Mouse (Mus musculus) lung, postnatal 0 days (tissue): ENCODE measurements around the gene Gm10722. TPM values are rescaled to one million over a fixed set of nuclear protein-coding genes. Genes with fewer than 3 reads are reported as not detected.
"Not testable (repeated sequence)": the region's sequence is repeated elsewhere in the genome, so short reads cannot be mapped to it uniquely, and the experiment has no call there.

ENCODE experiments used
- ATAC-seq: fragments of 200-750 bp; cut with Nextera tagmentation; 2 replicates; pipeline ENCODE4 v1.8.0; 2017; ENCODE audit warnings: moderate library complexity
- DNase-seq: peaks from one replicate; pipeline ENCODE4 v3.0.0-alpha.2; 2016; ENCODE audit warnings: low spot score
- H3K27ac ChIP-seq: fragments of 300-500 bp; sonication (generic); 2 replicates; pipeline ENCODE4 v1.5.1; 2014; ENCODE audit warnings: antibody characterized with exemption, mild to moderate bottlenecking, low read length, mixed read lengths
- H3K27me3 ChIP-seq: fragments of 300-500 bp; sonication (generic); replicated peaks from 2 replicates; pipeline ENCODE4 v1.6.1; 2014; ENCODE audit warnings: low read length, mixed read lengths; ENCODE audit not compliant: insufficient read depth
- H3K36me3 ChIP-seq: fragments of 300-500 bp; sonication (generic); 2 replicates; pipeline ENCODE4 v1.6.1; 2014; ENCODE audit warnings: low read length, mixed read lengths; ENCODE audit not compliant: insufficient read depth
- H3K4me1 ChIP-seq: fragments of 300-500 bp; sonication (generic); 2 replicates; pipeline ENCODE4 v1.6.1; 2014; ENCODE audit warnings: antibody characterized with exemption, low read depth, low read length, mixed read lengths; ENCODE audit not compliant: insufficient read depth
- H3K4me2 ChIP-seq: fragments of 300-500 bp; sonication (generic); replicated peaks from 2 replicates; pipeline ENCODE4 v1.6.1; 2014; ENCODE audit warnings: low read depth, mild to moderate bottlenecking, low read length, moderate library complexity, mixed read lengths
- H3K4me3 ChIP-seq: fragments of 300-500 bp; sonication (generic); 2 replicates; pipeline ENCODE4 v1.5.1; 2014; ENCODE audit warnings: low read depth, low read length
- H3K9ac ChIP-seq: fragments of 300-500 bp; sonication (generic); replicated peaks from 2 replicates; pipeline ENCODE4 v1.6.1; 2014; ENCODE audit warnings: low read depth, mild to moderate bottlenecking
- H3K9me3 ChIP-seq: fragments of 300-500 bp; sonication (generic); 2 replicates; pipeline ENCODE4 v1.6.1; 2016; ENCODE audit warnings: low read length, mixed read lengths
- WGBS: fragments of 180-500 bp; shearing (Covaris S2); extraction: QIAGEN DNeasy Blood & Tissue Kit; methylation state at CpG from one replicate; pipeline ENCODE4 v1.1.7; 2014; 5-methylcytosine and 5-hydroxymethylcytosine counted together
- polyA plus RNA-seq: library from polyadenylated mRNA; unstranded; fragments of >200 nt; fragmentation: Nextera tagmentation; extraction: Ambion mirVana; gene quantifications from 2 replicates; pipeline ENCODE4 v1.2.1, GENCODE M21; 2015

Gm10722 gene
- not detected in 2 replicates for polyA plus RNA-seq

- not testable (repeated sequence) for H3K4me2 ChIP-seq, H3K36me3 ChIP-seq, H3K9ac ChIP-seq, H3K4me1 ChIP-seq, H3K27me3 ChIP-seq, H3K27ac ChIP-seq, H3K4me3 ChIP-seq, ATAC-seq, H3K9me3 ChIP-seq
- 66% methylated on average over 12 of the region's 12 CpGs for WGBS
- DNase-seq: peak; percentile 4
These were observed at the start of gene Gm10722 for GRCm38 (mm10) chr9:3000445-3000972. Gene Gm10722, plus strand, starts transcription at chr9:3000922.

- DNase-seq, H3K27ac ChIP-seq, H3K4me1 ChIP-seq, H3K36me3 ChIP-seq, ATAC-seq, H3K4me2 ChIP-seq, H3K27me3 ChIP-seq, H3K9ac ChIP-seq, H3K9me3 ChIP-seq, H3K4me3 ChIP-seq: not testable (repeated sequence)
- 65% methylated on average over 8 of the region's 8 CpGs for WGBS
These were observed 284 bp downstream of the Gm10722 start for GRCm38 (mm10) chr9:3001006-3001405.

- not testable (repeated sequence) for H3K36me3 ChIP-seq, H3K4me3 ChIP-seq, H3K4me1 ChIP-seq, H3K9me3 ChIP-seq, H3K27ac ChIP-seq, H3K4me2 ChIP-seq, H3K9ac ChIP-seq, H3K27me3 ChIP-seq
- WGBS: 55% methylated on average over 8 of the region's 11 CpGs
- ATAC-seq (peak; percentile 73), DNase-seq (peak; percentile 9)
These were observed 1.4 kb downstream of the Gm10722 start for GRCm38 (mm10) chr9:3001948-3002659.

- H3K27me3 ChIP-seq, H3K4me2 ChIP-seq, H3K9ac ChIP-seq, H3K4me3 ChIP-seq, H3K27ac ChIP-seq, DNase-seq, H3K4me1 ChIP-seq, H3K9me3 ChIP-seq, H3K36me3 ChIP-seq, ATAC-seq: not testable (repeated sequence)
- WGBS: 76% methylated on average over 6 of the region's 14 CpGs
These were observed 2.2 kb downstream of the Gm10722 start, which contains the start of gene Gm11168 for GRCm38 (mm10) chr9:3002794-3003396. Gene Gm11168, plus strand, starts transcription at chr9:3003346.

GRCm38 (mm10) chr9:3006179-3006578 lies 5.5 kb downstream of the Gm10722 start:
- H3K4me3 ChIP-seq, ATAC-seq, H3K4me1 ChIP-seq, H3K4me2 ChIP-seq, H3K27ac ChIP-seq, H3K9me3 ChIP-seq, H3K27me3 ChIP-seq, H3K9ac ChIP-seq, DNase-seq, H3K36me3 ChIP-seq: not testable (repeated sequence)
- WGBS: 80% methylated on average over 1 of the region's 5 CpGs

GRCm38 (mm10) chr9:3006636-3007035 lies 5.9 kb downstream of the Gm10722 start:
- H3K4me1 ChIP-seq, H3K9me3 ChIP-seq, H3K27ac ChIP-seq, H3K4me3 ChIP-seq, H3K36me3 ChIP-seq, H3K9ac ChIP-seq, DNase-seq, H3K27me3 ChIP-seq, H3K4me2 ChIP-seq: not testable (repeated sequence)
- ATAC-seq: peak; percentile 58
- WGBS: 65% methylated on average over 7 of the region's 8 CpGs

GRCm38 (mm10) chr9:3007272-3007671 lies 6.5 kb downstream of the Gm10722 start:
- H3K27ac ChIP-seq, H3K27me3 ChIP-seq, H3K4me3 ChIP-seq, H3K36me3 ChIP-seq, H3K9ac ChIP-seq, H3K9me3 ChIP-seq, H3K4me2 ChIP-seq, H3K4me1 ChIP-seq: not testable (repeated sequence)
- ATAC-seq (peak; percentile 15; the same call in 1 of the 2 replicates), DNase-seq (peak; percentile 5)
- 79% methylated on average over 7 of the region's 9 CpGs for WGBS

- H3K4me1 ChIP-seq, H3K9me3 ChIP-seq, H3K27me3 ChIP-seq, DNase-seq, H3K27ac ChIP-seq, H3K4me2 ChIP-seq, H3K36me3 ChIP-seq, H3K4me3 ChIP-seq, H3K9ac ChIP-seq: not testable (repeated sequence)
- WGBS: no CpG with 5 or more reads among the region's 5 CpGs
- peak; percentile 27; the same call in 1 of the 2 replicates for ATAC-seq
These were observed 8.6 kb downstream of the Gm10722 start for GRCm38 (mm10) chr9:3009331-3009730.

GRCm38 (mm10) chr9:3012054-3012621 lies 11.4 kb downstream of the Gm10722 start:
- ATAC-seq, DNase-seq, H3K36me3 ChIP-seq, H3K9ac ChIP-seq, H3K4me3 ChIP-seq, H3K4me2 ChIP-seq, H3K27me3 ChIP-seq, H3K27ac ChIP-seq, H3K9me3 ChIP-seq, H3K4me1 ChIP-seq: not testable (repeated sequence)
- 83% methylated on average over 2 of the region's 7 CpGs for WGBS
